Mouse (Mus musculus): ENCODE data around the gene Syncrip.

DNA sequence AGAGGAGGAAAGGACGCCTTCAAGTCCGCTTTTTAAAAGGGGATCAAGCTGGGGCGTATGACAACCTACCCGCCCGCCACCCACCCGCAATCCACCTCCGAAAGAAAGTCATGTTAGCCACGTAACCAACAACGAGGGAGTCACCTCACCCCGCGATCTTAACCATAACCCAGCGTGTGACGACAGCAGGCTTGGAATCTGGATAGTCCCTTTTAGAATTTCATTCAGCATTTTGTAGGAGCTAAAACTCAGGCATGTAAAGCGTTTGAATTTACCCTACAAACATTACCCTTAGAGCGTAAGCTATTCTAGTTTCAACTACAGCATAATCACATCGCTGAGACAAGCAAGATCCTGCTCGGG, 43.2 kb downstream of the Syncrip start:
- TF ChIP-seq ZNF384 (IDR thresholded peaks at IDR 0.05; ENCODE audit: low read depth, low read length) (no peak), HCFC1 (IDR thresholded peaks at IDR 0.05; ENCODE audit: borderline replicate concordance, insufficient read depth, low read length) (no peak)

All from ES-E14 (cell line).